Mouse (Mus musculus) activated CD4-positive, CD25-positive, alpha-beta regulatory T cell, adult 9 weeks (primary cell): ENCODE measurements around the gene Mup4. TPM values are rescaled to one million over a fixed set of nuclear protein-coding genes. Genes with fewer than 3 reads are reported as not detected.

Source experiments
- polyA plus RNA-seq: library from polyadenylated mRNA; unstranded; fragments of 100-300 nt; shearing (Covaris generic); gene quantifications from one replicate; pipeline ENCODE4 v1.2.1, GENCODE M21; 2017

Mup4 gene
- polyA plus RNA-seq = not detected

GRCm38 (mm10) chr4:59960610-59961009 lies at the start of gene Mup4:
Gene Mup4, minus strand, starts transcription at chr4:59960710.

DNA sequence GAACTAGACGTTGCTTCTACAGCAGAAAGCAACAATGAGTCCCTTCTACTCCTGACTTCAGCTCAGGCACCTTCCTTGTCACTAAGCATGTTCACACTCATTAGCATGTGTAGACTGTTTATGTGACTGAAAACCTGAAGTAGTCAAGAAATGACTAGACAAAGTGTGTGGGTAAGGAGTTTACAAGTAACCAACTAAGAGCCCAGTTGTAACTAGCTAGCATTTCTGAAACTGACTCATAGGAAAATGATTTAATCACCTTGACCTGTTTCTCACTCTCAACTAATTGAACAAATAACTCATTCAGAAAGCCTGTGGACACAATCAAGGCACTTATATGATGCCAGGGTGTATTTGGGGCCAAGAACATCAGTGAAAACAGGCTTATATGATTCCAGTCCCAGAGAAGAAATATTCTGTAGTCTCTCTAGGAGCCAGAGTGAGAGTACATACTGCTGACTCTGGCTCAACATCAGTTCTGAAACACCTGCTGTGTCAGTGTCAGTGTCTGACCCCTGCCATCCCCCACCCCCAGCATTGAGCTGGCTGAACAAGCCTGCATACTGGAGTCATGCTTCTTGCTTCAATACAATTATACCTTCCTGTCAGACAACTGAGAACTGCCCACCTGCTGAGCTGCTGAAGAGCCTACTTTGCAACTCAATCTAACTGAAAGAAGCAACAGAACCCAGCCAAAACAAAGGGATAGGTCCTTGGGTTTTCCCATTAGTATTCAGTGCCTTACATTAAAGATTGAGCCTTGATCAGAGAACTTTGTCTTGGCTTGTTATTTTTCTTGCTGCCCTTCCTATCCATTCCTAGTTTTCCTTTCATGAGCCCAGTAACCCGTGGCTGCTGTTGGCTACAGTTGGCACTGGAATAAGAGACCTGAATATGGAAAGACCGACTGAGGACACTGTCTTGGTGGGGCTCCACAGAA lies 3.2 kb upstream of the Mup4 start, which contains the start of gene Mup6:
Gene Mup6 (plus strand): TSS at position 890 of the 940 bp plus-strand sequence.

GRCm38 (mm10) chr4:59914608-59915403 lies 45.7 kb downstream of the Mup4 start, which contains the start of gene Slc46a2:
Gene Slc46a2, minus strand, starts transcription at chr4:59915056.

Other genes with a start within 250 kb of the Mup4 start
- gene Inip, start 159.1 kb downstream of the Mup4 start, polyA plus RNA-seq = 65.6 TPM
- 3.3 TPM for gene Snx30, start 154.9 kb downstream of the Mup4 start, polyA plus RNA-seq
- not detected for gene Slc46a2, start 45.7 kb downstream of the Mup4 start, polyA plus RNA-seq
- not detected for gene Mup6, start 3.6 kb upstream of the Mup4 start, polyA plus RNA-seq
- gene Mup7, start 109.8 kb upstream of the Mup4 start, polyA plus RNA-seq = not detected
- gene Mup2, start 193.6 kb upstream of the Mup4 start, polyA plus RNA-seq = not detected